Mouse (Mus musculus) cortical plate, adult 2 months (tissue): ENCODE measurements around the gene Nradd.

Experiments used
- CTCF ChIP-seq: fragments of 200-500 bp; IDR thresholded peaks from 2 replicates; pipeline ENCODE4 v1.5.1; 2011; ENCODE audit warnings: mild to moderate bottlenecking, control low read depth, low read length; ENCODE audit not compliant: insufficient read depth; ENCODE audit errors: extremely low read depth
- POLR2A ChIP-seq: fragments of 200-500 bp; IDR thresholded peaks from 2 replicates; pipeline ENCODE4 v1.6.1; 2011; ENCODE audit warnings: mild to moderate bottlenecking, low read length, control low read depth; ENCODE audit not compliant: insufficient read depth; ENCODE audit errors: extremely low read depth

GRCm38 (mm10) chr9:110644295-110644694 lies 20.0 kb upstream of the Nradd start:
- TF ChIP-seq POLR2A (no peak), CTCF (no peak)
